Mouse (Mus musculus) embryonic facial prominence, embryonic 10.5 days (tissue): ENCODE data around the gene Bace2. TPM values are rescaled to one million over a fixed set of nuclear protein-coding genes. Genes with fewer than 3 reads are reported as not detected.

Experiments used
- DNase-seq: peaks from one replicate; pipeline ENCODE4 v3.0.0-alpha.2; 2017; ENCODE audit warnings: low spot score
- H3K27ac ChIP-seq: fragments of 300-500 bp; sonication (generic); replicated peaks from 2 replicates; pipeline ENCODE4 v1.5.1; 2016; ENCODE audit warnings: mild to moderate bottlenecking
- H3K27me3 ChIP-seq: fragments of 300-500 bp; sonication (generic); replicated peaks from 2 replicates; pipeline ENCODE4 v1.6.1; 2016; ENCODE audit warnings: low read depth, mild to moderate bottlenecking; ENCODE audit not compliant: poor library complexity, severe bottlenecking
- H3K36me3 ChIP-seq: fragments of 300-500 bp; sonication (generic); replicated peaks from 2 replicates; pipeline ENCODE4 v1.6.1; 2016; ENCODE audit warnings: mild to moderate bottlenecking, moderate library complexity
- H3K4me1 ChIP-seq: fragments of 300-500 bp; sonication (generic); 2 replicates; pipeline ENCODE4 v1.6.1; 2016
- H3K4me3 ChIP-seq: fragments of 300-500 bp; sonication (generic); 2 replicates; pipeline ENCODE4 v1.5.1; 2016; ENCODE audit warnings: mild to moderate bottlenecking, moderate library complexity
- H3K9me3 ChIP-seq: fragments of 300-500 bp; sonication (generic); 2 replicates; pipeline ENCODE4 v1.6.1; 2016; ENCODE audit warnings: mild to moderate bottlenecking
- WGBS: fragments of 180-500 bp; shearing (Covaris S2); methylation state at CpG from one replicate; pipeline ENCODE4 v1.1.7; 2016; 5-methylcytosine and 5-hydroxymethylcytosine counted together
- polyA plus RNA-seq: library from polyadenylated mRNA; unstranded; fragments of >200 nt; fragmentation: Nextera tagmentation; extraction: Ambion mirVana; gene quantifications from 2 replicates; pipeline ENCODE4 v1.2.1, GENCODE M21; 2016

The Bace2 gene
- polyA plus RNA-seq, 1 experiment from 2014 or later: 2.8 TPM

DNA sequence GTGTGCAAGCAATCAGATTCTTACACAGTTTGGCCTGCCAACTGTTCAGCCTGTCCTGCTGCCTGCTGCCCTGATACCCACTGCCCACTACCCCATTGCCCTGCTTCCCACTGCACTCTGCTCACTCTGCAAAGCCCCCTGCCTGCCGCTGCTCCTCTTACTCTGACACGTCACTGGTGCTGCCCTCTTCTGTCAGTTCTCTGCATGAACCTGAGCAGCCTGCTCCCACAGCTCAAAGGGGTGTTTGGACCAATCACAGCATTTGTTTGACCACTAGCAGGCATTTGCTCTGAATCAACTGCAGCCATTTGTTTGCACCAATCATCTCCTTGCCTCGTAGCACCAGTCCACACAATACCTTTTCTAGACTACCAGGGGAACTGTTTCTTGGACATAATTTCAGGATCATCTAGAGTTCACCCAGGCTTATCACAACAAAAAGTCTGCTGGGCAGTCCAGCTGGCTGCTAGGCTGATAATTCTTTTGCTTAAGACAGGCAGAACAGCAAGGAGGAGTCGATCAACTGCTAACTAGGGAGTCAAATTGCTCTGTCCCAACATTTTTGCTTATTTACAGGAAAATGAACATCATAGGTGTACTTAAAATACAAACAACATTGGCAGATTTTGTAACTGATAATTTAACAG, 61.5 kb downstream of the Bace2 start:
- WGBS: 21% methylated on average over 4 of the region's 4 CpGs
- DNase-seq: peak; percentile 75
- no peaks in the 10 kb centered on the region for H3K9me3 ChIP-seq
- H3K4me3 ChIP-seq: no peak overlapping the region
- H3K4me1 ChIP-seq: no peaks in the 10 kb centered on the region
- no peaks in the 10 kb centered on the region for H3K36me3 ChIP-seq
- no peaks in the 10 kb centered on the region; the same call in 1 of the 2 replicates for H3K27me3 ChIP-seq
- H3K27ac ChIP-seq: no peak overlapping the region

DNA sequence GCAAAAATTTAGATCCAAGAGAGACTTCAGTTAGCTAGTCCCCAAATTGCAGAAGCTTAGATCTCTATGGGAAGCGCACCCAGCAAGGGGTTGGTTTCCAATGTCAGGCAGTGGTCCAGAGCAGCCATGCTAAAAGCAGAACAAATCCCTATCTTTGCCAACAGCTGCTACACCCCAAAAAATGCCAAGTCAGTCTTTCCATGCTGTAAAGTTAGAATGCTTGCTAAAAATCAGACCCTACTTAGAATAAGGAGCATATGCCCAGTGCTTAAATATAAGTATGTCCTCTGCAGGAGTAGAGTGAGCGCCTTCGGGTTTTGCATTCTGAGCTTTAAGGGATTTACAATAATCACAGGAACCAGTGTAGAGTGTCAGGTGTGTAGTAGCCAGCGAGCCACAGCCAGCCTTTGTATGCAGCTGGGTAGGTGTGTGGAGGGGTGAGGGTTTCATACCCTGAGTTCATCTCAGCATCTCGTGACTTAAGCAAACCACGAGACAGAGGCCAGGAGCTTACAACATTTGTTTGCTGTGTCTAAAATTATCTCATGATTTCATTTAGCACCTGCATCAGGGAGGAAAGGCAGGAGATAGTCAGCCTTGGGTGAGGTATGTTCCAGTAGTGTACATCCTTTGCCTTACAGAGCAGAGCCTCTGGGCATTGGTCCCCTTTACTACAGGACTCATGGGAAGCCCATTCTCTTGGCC, 62.4 kb downstream of the Bace2 start:
- Histone ChIP-seq H3K4me1 (no peaks in the 10 kb centered on the region), H3K4me3 (no peak overlapping the region), H3K36me3 (no peaks in the 10 kb centered on the region), H3K27ac (no peak overlapping the region), H3K9me3 (no peaks in the 10 kb centered on the region), H3K27me3 (no peaks in the 10 kb centered on the region; the same call in 1 of the 2 replicates)
- DNase-seq: no peak
- WGBS: 84% methylated on average over 6 of the region's 6 CpGs

DNA sequence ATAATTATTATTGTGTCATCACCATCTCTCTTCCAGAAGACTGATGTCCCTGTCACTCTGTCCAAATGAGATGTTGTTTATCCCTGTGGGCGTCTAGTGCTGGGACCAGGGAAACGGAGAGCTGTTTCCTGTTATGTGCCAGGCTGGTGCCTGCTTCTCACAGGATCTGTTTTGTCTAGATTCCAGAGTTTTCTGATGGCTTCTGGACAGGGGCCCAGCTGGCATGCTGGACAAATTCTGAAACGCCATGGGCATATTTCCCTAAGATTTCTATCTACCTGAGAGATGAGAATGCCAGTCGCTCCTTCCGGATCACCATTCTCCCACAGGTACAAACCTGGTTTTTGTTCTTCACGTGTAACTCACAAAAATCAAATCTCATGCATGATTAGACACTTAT, 65.1 kb downstream of the Bace2 start:
- H3K9me3 ChIP-seq: no peaks in the 10 kb centered on the region

GRCm38 (mm10) chr16:97423627-97424026, 67.1 kb downstream of the Bace2 start:
- no peak overlapping the region for H3K4me3 ChIP-seq
- no peak overlapping the region for H3K27ac ChIP-seq
- DNase-seq: no peak
- H3K4me1 ChIP-seq: no peaks in the 10 kb centered on the region
- WGBS: 80% methylated on average over 1 of the region's 1 CpGs
- H3K27me3 ChIP-seq: no peaks in the 10 kb centered on the region; the same call in 1 of the 2 replicates
- H3K9me3 ChIP-seq: no peaks in the 10 kb centered on the region
- H3K36me3 ChIP-seq: no peaks in the 10 kb centered on the region

More for the DNA sequence above, 65.1 kb downstream of the Bace2 start:
- H3K27ac ChIP-seq: no peak overlapping the region
- WGBS: 82% methylated on average over 6 of the region's 6 CpGs
- no peaks in the 10 kb centered on the region; the same call in 1 of the 2 replicates for H3K27me3 ChIP-seq
- DNase-seq: no peak
- no peak overlapping the region for H3K4me3 ChIP-seq
- no peaks in the 10 kb centered on the region for H3K36me3 ChIP-seq
- no peaks in the 10 kb centered on the region for H3K4me1 ChIP-seq

GRCm38 (mm10) chr16:97428026-97428425, 71.5 kb downstream of the Bace2 start:
- H3K9me3 ChIP-seq: no peaks in the 10 kb centered on the region
- H3K36me3 ChIP-seq: no peaks in the 10 kb centered on the region
- no peaks in the 10 kb centered on the region for H3K4me1 ChIP-seq
- WGBS: 88% methylated on average over 3 of the region's 3 CpGs
- no peaks in the 10 kb centered on the region for H3K27me3 ChIP-seq
- no peak overlapping the region for H3K4me3 ChIP-seq
- no peak for DNase-seq
- H3K27ac ChIP-seq: no peak overlapping the region

GRCm38 (mm10) chr16:97430091-97430490, 73.5 kb downstream of the Bace2 start:
- no peaks in the 10 kb centered on the region for H3K36me3 ChIP-seq
- H3K4me3 ChIP-seq: no peak overlapping the region
- no peak for DNase-seq
- H3K4me1 ChIP-seq: no peaks in the 10 kb centered on the region
- 92% methylated on average over 4 of the region's 4 CpGs for WGBS
- H3K27me3 ChIP-seq: no peaks in the 10 kb centered on the region
- H3K9me3 ChIP-seq: no peaks in the 10 kb centered on the region
- no peak overlapping the region for H3K27ac ChIP-seq

- Histone ChIP-seq H3K27me3 (no peaks in the 10 kb centered on the region), H3K4me3 (no peak overlapping the region), H3K36me3 (no peaks in the 10 kb centered on the region), H3K27ac (no peak overlapping the region), H3K4me1 (no peaks in the 10 kb centered on the region), H3K9me3 (no peaks in the 10 kb centered on the region)
- DNase-seq: no peak
- 80% methylated on average over 4 of the region's 4 CpGs for WGBS
Observed at GRCm38 (mm10) chr16:97431328-97431727, 74.8 kb downstream of the Bace2 start.

DNA sequence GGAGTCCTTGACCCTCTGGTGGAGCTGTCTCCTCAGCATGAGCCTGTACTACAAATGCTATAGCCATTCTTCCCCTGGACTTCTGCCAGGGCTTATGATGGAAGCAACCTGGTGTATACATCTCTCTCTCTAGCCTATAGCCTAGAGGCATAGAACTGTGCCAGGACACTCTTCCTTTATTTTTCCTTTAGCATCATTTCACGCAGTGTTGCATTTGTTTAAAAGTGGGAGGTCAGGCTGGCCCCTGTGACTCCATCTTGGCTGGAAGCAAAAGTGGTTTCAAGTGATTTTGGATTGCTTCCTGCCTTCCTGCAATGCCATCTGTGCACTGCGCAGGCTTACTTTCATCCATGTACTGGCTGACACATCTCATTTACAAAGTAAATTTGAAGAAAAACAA, 77.7 kb downstream of the Bace2 start:
- no peaks in the 10 kb centered on the region for H3K27me3 ChIP-seq
- H3K4me3 ChIP-seq: no peak overlapping the region
- H3K9me3 ChIP-seq: no peaks in the 10 kb centered on the region
- no peaks in the 10 kb centered on the region for H3K4me1 ChIP-seq
- H3K36me3 ChIP-seq: no peaks in the 10 kb centered on the region
- DNase-seq: no peak
- H3K27ac ChIP-seq: no peak overlapping the region
- 81% methylated on average over 2 of the region's 2 CpGs for WGBS

- 51% methylated on average over 1 of the region's 1 CpGs for WGBS
- H3K27me3 ChIP-seq: no peaks in the 10 kb centered on the region
- no peak overlapping the region for H3K27ac ChIP-seq
- no peak overlapping the region for H3K4me3 ChIP-seq
- H3K9me3 ChIP-seq: no peaks in the 10 kb centered on the region
- no peak for DNase-seq
- no peaks in the 10 kb centered on the region for H3K36me3 ChIP-seq
- no peaks in the 10 kb centered on the region for H3K4me1 ChIP-seq
Observed at GRCm38 (mm10) chr16:97437448-97438056, 81.0 kb downstream of the Bace2 start.

- Histone ChIP-seq H3K9me3 (no peaks in the 10 kb centered on the region), H3K36me3 (no peaks in the 10 kb centered on the region), H3K4me1 (no peaks in the 10 kb centered on the region), H3K4me3 (no peak overlapping the region), H3K27me3 (no peaks in the 10 kb centered on the region), H3K27ac (no peak overlapping the region)
- 78% methylated on average over 3 of the region's 3 CpGs for WGBS
- DNase-seq: no peak
Observed at GRCm38 (mm10) chr16:97438191-97438590, 81.6 kb downstream of the Bace2 start.

DNA sequence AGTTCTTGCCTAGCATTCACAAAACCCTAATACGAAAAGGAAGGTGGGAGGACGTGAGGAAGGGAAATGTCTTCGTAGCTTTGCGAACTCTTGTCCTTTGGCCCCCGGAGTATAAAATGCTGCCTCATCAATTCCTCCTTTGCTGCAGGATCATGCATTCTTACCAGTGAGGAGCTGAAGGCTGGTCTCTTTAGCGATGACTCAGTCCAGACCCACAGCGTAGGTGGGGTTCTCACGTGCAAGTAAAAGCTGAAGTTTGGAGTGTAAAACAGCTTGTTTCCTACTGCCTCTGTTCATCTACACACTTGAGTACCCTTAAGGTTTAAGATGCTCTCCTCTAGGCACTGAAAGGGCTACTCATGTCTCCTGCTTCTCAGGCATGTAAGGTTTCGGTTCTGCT, 85.4 kb downstream of the Bace2 start:
- no peak overlapping the region for H3K27ac ChIP-seq
- H3K4me1 ChIP-seq: no peaks in the 10 kb centered on the region
- H3K9me3 ChIP-seq: no peaks in the 10 kb centered on the region
- no peaks in the 10 kb centered on the region for H3K36me3 ChIP-seq
- H3K4me3 ChIP-seq: no peak overlapping the region
- WGBS: 92% methylated on average over 9 of the region's 9 CpGs
- DNase-seq: no peak
- no peaks in the 10 kb centered on the region for H3K27me3 ChIP-seq

DNA sequence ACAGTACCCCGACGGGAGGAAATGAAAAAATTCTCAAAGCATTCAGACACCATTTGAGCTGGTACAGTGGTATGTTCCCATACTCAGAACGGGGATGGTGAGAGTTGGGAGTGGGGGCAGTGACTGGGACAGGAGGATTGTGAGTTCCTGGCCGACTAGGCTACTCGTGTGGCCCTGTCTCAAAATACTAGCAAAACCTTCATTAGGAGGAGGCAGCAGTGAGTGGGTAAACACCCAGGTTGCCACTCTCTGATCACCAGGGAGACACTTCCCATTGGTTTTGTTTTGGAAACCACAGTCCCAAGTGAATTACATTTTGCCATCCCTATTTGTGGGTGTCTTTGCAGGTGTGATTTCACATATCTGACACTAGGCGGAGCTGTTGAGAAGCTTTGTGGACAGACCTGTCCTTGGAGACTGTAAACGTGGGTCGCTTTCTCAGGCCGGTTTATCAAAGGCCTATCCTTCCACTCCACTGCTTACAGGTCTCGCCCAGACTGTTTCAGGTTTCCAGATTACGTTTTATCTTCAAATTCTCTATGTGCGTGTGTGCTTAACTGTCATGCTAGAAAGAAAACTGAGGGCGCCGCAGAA, 87.2 kb downstream of the Bace2 start:
- Histone ChIP-seq H3K4me3 (no peak overlapping the region), H3K36me3 (no peaks in the 10 kb centered on the region), H3K4me1 (no peaks in the 10 kb centered on the region), H3K9me3 (no peaks in the 10 kb centered on the region), H3K27me3 (no peaks in the 10 kb centered on the region), H3K27ac (no peak overlapping the region)
- 54% methylated on average over 14 of the region's 14 CpGs for WGBS
- DNase-seq: peak; percentile 49

DNA sequence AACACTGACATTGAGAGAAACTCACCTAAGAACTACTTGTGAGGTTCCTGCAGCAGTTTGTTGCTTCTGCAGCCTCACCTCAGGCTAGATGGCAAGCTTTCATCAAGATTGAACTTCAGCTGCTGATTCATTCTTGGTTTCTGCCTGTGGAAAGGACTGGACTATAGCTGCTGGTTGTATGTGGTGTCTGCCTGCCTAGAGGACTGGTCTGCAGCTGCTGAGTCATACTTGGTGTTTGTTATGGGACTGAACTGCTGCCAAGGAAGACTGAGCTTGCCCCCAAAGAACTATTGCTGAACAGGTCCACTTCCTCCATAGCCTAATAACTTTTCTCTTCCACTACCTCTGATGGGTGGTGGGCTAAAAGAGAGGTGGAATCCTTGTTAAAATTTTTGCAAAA, 90.8 kb downstream of the Bace2 start:
- no peak overlapping the region for H3K27ac ChIP-seq
- no peaks in the 10 kb centered on the region for H3K36me3 ChIP-seq
- no peaks in the 10 kb centered on the region for H3K27me3 ChIP-seq
- no peaks in the 10 kb centered on the region for H3K9me3 ChIP-seq
- H3K4me1 ChIP-seq: no peaks in the 10 kb centered on the region
- H3K4me3 ChIP-seq: no peak overlapping the region
- no peak for DNase-seq
